Mouse (Mus musculus) monocyte, adult 5-6 weeks (primary cell): ENCODE results near the gene Phox2a. TPM values are rescaled to one million over a fixed set of nuclear protein-coding genes. Genes with fewer than 3 reads are reported as not detected.

Source experiments
- ATAC-seq: fragments of 153-309, 156-312 bp; replicated peaks from 2 replicates; pipeline ENCODE4 v1.8.0; 2017; ENCODE audit warnings: mild to moderate bottlenecking; ENCODE audit not compliant: low TSS enrichment, insufficient number of reproducible peaks, severe bottlenecking, poor library complexity, low FRiP score
- total RNA-seq: library from RNA; stranded (forward); fragments of 200-1000, 200-491, 200-594 nt; gene quantifications from 3 replicates; pipeline ENCODE4 v1.2.3, GENCODE M21; 2017

Phox2a gene
- total RNA-seq, 1 experiment from 2014 or later = not detected

DNA sequence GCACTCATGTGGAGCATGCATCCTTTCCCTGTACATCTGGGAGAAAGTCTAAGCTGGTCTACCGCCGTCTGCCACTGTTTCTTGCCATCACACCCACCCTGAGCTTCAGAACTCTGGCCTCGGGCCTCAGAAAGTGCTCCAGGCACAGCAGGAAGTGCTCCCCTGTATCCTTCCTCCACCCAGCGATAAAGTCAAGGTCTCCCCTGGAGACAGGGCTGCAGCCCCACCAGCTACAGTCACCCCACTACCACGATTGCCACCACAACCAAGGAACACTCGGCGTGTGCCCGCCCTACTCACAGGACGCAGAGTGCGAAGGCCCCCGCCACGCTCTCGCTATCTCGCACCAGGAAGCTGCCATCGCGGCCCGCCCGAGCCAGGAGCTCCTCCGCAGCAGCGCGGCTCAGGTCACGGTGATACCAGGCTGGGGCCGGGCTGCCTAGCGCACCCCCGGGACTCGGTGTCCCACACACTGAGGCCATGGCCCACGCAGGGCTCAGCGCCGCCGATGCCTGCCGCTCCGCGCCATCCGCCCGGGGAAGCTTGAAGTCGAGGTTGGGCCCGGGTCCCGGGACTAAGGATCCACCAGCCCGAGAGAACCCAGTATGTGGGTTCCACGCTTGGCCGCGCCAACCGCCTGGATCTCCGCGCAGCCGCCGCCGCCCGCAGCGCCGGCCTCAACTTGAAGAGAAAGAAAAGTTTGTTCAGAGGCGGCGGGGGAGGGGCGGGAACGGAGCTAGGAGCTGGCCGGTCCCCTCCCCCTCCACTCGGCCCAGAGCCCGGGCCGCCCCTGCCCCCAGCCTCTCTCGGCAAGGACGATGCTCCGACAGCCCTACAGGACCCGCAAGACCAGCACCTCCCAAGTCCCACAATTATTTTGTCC lies 18.4 kb downstream of the Phox2a start:
- ATAC-seq = 0 out of 2 replicates have a peak, but pooled peaks have one; percentile 7

DNA sequence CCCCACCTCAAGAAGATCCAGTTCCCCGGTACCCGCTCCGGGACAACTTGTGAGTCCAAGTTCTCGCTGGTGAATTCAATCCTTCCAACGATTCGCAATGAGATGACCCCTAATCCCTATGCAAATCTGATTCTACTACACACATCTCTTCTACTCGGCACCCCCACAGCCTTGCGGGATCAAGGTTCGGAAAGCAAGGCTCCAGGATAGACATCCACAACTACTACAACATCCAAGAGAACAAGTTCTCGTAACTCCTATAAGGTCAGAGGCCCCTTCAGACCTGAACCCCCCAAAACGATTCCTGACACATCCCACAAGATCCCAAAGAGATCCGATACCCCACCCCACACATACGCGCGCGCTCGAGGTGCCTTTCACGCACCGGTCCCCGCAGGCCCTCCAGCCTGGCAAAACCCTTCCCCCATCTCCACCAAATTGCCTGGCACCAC lies 19.1 kb downstream of the Phox2a start:
- 0 out of 2 replicates have a peak, but pooled peaks have one; percentile 2 for ATAC-seq

DNA sequence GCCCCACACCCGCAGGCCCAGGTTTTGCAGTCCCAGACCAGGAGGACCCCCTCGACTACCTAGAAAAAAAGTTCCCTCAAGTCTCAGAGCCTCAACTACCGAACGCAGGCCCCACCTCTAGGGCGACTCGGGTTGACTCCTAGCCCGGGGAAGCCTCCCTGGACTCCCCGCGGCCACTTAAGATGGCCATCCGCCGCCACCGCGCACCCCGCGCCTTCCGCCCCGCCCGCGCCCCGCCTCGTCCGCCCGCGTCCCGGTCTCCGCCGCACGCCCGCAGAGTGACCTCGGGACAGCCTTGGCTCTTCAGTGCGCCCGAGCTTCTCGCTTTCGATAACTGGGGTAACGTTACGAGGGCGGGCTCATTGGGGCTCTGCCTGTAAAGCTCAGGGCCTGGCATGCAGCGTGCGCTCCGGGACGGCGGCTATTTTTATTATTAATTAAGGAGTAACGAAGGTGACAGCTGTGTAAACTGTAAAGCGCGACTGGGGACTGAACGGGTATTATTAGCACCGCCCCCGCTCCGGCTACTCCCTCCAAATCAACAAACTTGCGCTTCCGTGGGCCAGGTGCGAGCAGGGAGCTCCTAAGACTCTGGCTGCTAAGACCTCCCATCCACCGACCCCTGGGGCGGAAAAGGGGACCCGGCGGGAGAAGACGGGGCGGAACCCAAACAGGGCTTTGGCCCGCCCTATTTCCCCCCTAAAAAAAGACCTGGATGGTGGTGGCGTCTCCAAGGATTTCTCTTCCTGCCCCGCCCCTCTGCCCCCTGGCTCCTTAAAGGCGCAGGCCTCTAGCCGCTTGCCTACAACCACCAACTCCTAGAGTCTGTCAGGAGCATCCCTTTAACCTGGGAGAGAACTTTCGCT lies 19.7 kb downstream of the Phox2a start, which contains the start of gene Inppl1:
Inppl1 (minus strand) TSS at position 624 of the 866 bp plus-strand sequence.
- peak; percentile 31; the same call in 1 of the 2 replicates for ATAC-seq

DNA sequence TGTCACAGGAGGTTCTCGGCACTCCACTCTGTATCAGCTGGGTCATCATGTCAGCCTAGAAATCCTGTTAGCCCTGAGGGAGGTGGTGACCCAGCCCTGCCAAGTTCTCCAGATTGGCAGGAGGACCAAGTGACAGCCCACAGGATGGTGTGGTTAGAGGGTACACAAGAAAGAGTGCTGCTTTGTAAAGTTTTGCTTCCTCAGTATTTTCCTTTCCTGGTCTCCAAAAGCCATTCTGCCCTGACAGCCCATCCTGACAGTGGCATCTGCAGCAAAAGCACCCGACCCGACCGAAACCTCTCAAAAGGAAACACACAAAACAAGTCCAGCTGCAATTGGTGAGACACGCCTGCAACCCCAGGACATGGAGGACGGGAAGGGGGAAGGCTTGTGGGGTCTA lies 26.1 kb downstream of the Phox2a start:
- ATAC-seq = no peak

DNA sequence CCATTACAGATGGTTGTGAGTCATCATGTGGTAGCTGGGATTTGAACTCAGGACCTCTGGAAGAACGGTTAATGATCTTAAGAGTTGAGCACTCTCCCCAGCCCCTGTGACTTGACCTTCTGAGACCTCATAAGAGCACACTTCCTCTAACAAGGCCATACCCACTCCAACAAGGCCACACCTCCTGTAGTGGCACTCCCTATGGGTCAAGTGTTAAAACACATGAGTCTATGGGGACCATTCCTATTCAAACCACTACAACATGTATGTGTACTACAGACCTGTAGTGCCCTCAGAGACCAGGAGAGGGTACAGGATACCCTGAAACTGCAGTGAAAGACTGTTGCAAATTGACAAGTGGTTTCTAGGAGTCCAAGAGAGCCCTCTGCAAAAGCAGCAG lies 29.8 kb downstream of the Phox2a start:
- peak; percentile 75 for ATAC-seq

DNA sequence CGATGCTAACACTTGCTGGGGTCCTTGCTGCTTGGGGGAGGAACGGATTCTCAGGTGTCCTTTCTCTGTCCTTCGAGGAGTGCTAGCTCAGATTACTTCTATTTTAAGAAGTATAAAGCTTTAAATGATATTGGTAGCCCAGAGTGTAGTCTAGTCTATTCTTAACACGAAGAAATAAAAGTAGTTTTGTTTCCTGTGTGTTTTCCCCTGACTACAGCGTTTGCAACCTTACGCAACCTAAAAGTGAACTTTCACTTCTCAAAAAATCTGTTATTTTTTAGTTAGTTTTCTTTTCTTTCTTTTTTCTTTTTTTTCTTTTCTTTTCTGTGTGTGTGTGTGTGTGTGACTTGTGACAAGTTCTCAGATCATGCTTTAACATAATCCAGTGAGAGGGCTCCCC lies 33.6 kb downstream of the Phox2a start:
- peak; percentile 54; the same call in 1 of the 2 replicates for ATAC-seq

DNA sequence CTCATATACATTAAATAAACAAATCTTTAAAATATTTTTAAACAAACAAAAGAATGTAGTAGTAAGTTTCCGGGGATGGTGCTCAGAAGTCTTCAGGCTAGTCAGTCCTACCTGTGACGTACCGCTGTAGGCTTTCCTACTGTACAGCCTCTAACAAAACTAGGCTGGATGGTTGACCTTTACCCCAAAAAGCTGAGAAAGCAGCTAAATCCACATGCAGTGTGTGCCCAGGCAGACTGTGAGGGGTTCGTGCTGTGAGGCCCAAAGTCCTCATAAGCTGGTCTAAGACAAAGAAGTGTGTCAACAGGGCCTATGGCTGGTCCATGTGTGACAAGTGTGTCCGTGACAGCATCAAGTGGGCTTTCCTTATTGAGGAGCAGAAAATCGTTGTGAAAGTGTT lies 34.7 kb downstream of the Phox2a start:
- ATAC-seq = no peak

DNA sequence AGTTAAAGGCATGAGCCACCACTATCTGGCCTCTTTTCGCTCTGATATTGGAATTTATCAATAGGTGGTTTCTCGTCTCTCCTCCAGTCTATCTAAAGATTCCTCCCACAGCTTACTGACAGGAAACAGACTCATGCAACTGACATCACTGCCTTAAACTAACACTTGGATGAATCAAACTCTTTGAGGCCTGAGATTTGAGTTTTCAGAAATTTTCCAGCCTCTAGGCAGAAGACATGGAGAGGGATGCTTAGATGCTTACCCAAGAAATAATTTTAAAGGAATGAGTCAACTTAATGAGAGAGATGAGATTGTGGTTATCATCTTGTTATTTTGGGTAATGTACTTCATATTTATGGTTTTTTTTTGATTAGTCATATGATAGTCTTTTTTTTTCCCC lies 35.7 kb downstream of the Phox2a start:
- ATAC-seq = no peak

DNA sequence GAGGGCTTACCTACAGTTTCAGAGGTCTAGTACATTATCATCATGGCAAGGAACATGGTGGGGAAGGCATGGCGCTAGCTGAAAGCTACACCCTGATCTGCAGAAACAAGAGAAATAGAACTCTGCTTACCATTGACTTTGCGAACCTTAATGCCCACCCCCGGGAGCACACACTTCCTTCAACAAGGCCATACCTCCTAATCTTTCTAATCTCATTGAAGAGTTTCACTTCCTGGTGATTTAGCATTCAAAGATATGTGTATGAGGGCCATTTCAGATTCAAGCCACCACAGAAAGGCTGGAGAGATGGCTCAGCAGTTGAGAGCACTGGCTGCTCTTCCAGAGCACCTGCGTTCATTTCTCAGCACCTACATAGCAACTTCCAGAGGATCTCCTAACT lies 39.0 kb downstream of the Phox2a start, which contains the start of gene Folr2:
Folr2 (minus strand) TSS at position 101 of the 400 bp plus-strand sequence.
- no peak for ATAC-seq

DNA sequence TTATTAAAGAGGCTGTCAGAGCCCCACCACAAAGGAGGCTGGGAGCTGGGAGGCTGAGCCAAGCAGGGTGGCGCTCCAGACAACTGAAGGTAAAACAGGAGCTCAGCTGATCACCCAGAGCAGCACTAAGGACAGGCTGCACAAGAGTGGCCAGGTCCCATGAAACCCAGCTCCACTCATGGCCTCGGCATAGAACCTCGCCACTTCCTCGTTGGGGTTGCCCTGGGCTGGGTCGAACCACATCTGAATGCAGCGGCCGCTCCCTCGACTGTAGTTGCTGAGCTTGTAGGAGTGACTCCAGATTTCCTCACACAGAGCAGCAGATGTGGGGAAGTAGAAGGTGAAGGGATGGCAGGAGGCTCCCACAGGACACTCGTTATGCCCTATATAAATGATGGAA lies 40.2 kb downstream of the Phox2a start:
- ATAC-seq = peak; percentile 62; the same call in 1 of the 2 replicates

DNA sequence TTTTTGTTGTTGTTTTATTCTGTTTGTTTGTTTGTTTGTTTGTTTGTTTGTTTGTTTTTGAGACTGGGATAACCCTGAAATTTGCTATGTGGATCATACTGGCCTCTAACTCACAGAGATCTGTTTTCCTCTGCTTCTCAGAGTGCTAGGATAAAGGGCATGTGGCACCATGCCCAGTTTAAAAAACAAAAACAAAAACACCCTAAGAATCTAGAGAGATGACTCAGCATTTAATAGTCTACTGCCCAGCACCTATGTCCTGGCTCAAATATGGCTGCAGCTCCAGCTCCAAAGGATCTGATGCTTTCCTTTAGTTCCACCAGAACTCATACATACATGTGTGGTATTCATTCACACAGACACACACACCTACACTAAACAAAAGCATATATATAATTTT lies 42.9 kb downstream of the Phox2a start:
- no peak for ATAC-seq

DNA sequence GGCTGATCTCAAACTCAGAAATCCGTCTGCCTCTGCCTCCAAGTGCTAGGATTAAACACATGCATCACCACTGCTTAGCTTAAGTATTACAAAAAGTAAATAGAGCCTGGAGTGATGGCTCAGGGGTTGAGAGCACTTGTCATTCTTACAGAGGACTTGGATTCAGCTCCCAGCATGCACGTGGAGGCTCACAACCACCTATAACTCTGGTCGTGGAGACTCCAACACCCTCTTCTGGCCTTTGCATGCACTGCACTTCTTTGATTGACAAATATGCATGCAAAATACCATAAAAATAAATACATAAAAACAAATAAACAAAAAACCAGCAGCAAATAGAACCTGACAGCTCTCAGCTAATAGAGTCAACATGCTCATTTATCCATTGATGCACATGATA lies 44.2 kb downstream of the Phox2a start:
- no peak for ATAC-seq

DNA sequence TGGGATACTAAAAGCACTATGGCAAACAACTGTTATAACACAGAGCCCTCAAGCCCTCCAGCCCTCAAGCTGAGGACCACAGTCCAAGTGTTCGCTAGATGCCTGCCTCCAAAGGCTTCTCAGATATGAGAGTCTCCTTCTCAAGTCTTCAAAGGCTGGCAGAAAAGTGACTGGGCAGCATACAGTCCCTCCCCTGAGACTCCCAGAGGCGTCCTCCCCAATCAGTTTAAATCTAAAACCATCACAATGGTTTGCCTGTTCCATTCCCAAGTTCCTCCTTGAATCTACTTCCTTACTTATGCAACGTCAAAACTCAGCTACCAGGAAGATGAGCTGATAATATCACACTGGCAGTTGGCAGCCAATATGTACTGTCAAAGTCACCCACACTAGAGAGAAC lies 45.3 kb downstream of the Phox2a start, which contains the start of gene Anapc15:
Anapc15 (plus strand) TSS at position 301 of the 400 bp plus-strand sequence.
- no peak for ATAC-seq

DNA sequence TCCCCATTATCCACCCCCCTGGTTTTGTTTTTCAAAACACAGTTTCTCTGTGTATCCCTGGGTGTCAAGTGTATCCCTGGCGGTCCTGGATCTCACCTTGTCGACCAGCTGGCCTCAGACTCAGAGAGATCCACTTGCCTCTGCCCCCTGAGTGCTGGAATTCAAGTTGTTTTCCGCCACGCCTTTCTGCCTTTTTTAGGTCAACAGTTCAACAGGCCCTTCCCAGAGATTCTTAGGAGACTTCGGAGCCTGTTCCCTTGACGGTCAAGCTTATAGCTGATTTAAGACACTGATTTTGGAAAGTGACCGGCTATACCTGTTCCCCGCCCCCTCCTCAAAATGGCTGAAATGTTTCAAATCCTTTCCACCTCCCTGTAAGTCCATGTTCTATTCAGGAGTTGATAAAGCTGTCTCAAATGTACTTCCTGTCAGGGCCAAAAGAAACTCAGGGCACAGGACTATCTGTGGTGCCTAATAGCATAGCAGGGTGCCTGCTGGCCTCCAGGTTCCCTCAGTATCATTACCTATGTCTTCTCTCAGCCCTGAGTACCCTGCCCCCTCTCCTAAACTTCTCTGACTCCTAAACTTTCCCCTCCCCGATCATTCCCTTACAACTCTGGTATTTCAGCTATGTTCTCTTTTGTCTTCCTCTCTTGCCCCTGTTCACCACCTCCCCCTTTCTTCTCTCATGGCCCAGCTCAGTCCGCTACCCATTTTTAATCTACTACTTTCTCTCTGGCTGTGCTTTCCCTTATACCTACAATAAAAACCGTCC lies 48.6 kb downstream of the Phox2a start:
- ATAC-seq = no peak

DNA sequence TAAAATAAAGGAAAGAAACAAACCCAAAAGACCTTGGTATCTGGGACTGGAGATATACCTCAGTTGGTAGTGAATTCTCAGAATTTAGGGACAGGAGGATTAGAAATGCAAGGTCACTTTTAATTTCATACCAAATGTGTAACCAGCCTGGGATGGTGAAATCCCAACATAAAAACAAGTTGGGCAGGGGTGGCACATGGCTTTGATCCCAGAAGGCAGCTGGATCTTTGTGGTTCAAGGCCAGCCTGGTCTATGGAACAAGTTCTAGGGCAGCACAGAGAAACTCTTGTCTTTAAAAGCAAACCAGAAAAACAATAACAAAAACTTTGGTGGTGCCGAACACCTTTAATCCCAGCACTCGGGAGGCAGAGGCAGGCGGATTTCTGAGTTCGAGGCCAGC lies 49.4 kb downstream of the Phox2a start:
- no peak for ATAC-seq

DNA sequence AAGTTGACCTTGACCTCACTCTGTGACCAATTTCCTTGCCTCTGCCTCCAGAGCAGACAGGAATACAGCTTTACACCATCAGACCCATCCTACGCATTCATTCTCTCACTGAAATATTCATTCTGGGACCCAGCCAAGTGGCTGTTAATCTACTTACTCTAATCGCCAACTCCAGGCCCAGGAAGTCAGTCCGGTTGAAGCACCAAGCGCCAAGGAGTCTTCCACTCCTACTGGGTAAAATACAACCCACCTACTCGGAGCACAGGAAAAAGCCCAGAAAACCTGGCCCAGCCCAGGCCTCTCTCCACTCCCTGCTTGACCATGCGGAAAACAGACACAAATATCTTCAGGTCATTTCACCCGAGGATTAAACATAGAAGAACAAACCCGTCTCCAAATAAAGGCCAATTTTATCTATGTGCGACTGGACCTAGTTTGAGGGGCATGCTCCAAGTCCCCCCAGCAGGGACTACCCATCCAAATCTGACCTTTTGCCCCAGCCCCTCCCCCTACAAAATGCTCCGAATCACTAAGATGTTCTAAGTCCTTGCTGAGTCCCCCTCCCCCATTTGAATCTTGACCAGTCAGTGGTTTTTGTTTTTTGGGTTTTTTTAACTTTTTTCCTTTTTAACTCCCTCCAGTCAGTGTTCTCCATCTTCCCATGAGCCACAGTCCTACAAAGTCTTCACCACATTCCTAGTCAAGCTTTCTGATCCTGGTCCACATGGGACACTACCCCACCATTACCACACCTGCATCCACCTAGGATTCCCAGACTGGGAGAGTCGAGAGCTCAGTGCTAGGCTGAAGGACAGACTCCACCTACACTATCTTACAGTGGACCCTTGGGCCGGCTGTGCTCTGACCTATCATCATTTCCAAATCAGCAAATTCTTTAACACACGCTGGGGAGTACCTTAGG lies 50.4 kb downstream of the Phox2a start:
- no peak for ATAC-seq

DNA sequence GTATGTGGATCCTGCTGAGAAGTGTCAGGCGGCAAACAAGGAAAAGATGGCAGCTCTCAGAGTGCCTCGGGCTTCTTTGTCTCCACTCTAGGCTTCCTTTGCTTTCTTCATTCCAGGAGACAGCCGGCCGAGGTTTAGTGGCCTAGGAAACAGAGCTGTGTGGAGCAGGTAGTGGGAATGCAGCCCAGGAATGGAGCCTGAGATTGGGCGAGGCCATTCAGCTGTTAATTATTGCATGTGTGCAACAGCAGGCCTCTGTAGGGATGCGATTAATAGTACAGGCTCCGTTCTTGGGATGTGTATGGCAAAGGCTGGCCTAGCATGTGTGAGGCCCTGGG lies 51.0 kb downstream of the Phox2a start:
- no peak for ATAC-seq

DNA sequence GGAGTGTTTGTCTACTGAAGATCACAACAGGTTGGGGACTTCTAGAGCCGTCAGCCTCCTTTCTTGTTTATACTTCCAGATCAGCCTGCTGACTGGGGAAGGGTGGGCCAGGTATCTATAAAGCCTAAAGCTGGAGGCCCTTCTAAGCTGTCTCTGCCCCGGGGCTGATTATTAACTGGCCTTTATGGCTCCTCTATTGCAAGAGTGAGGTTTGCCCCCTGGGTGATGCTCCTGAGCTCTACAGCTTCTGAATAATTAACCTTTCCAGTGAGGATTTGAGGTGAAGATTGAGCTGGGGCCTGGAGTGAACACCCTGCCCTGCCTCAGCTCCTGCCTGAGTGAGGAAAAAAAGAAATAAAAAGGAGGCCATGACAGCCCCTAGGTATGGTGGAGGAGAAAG lies 52.5 kb downstream of the Phox2a start, which contains the start of gene Folr1:
Folr1 (minus strand) TSS at position 160 of the 400 bp plus-strand sequence.
- ATAC-seq = no peak
